Mouse (Mus musculus) E14TG2a.4 (cell line): Measurements from ENCODE around the gene Pgrmc2.

ENCODE experiments used
- H3K27me3 ChIP-seq: 2 replicates; pipeline ENCODE4 v1.6.1; 2014; ENCODE audit warnings: low read length, control low read depth; ENCODE audit not compliant: insufficient read depth
- H3K36me3 ChIP-seq: 2 replicates; pipeline ENCODE4 v1.6.1; 2014; ENCODE audit warnings: low read length, control low read depth; ENCODE audit not compliant: insufficient read depth
- H3K4me1 ChIP-seq: replicated peaks from 2 replicates; pipeline ENCODE4 v1.6.1; 2014; ENCODE audit warnings: low read depth, low read length, control low read depth
- H3K4me3 ChIP-seq: replicated peaks from 2 replicates; pipeline ENCODE4 v1.5.1; 2014; ENCODE audit warnings: mild to moderate bottlenecking, low read length
- H3K9me3 ChIP-seq: 2 replicates; pipeline ENCODE4 v1.6.1; 2014; ENCODE audit warnings: low read length, control low read depth
- CTCF ChIP-seq: conservative IDR thresholded peaks from 2 replicates; pipeline ENCODE4 v1.5.1; 2014; ENCODE audit warnings: low read length
- NANOG ChIP-seq: IDR thresholded peaks from 2 replicates; pipeline ENCODE4 v1.6.1; 2014; ENCODE audit warnings: borderline replicate concordance, low read length, mixed read lengths
- POU5F1 ChIP-seq: IDR thresholded peaks from 2 replicates; pipeline ENCODE4 v1.6.1; 2014; ENCODE audit warnings: low read length, borderline replicate concordance

Gene Pgrmc2

GRCm38 (mm10) chr3:41061831-41062565 lies 20.8 kb downstream of the Pgrmc2 start:
- Histone ChIP-seq H3K27me3 (no peaks in the 10 kb centered on the region), H3K9me3 (no peaks in the 10 kb centered on the region), H3K36me3 (peaks cover 36% of the 10 kb centered on the region), H3K4me1 (no peaks in the 10 kb centered on the region), H3K4me3 (no peak overlapping the region)
- TF ChIP-seq NANOG (no peak), CTCF (no peak), POU5F1 (no peak)

- TF ChIP-seq CTCF, result no peak
- TF ChIP-seq POU5F1, result no peak
- no peak for TF ChIP-seq NANOG
- Histone ChIP-seq H3K9me3 (no peaks in the 10 kb centered on the region), H3K4me1 (no peaks in the 10 kb centered on the region), H3K36me3 (peaks cover 9% of the 10 kb centered on the region), H3K27me3 (no peaks in the 10 kb centered on the region), H3K4me3 (no peak overlapping the region)
These were observed 23.6 kb downstream of the Pgrmc2 start for GRCm38 (mm10) chr3:41059249-41059648.

GRCm38 (mm10) chr3:41058395-41058794 lies 24.5 kb downstream of the Pgrmc2 start:
- Histone ChIP-seq H3K4me1 (no peaks in the 10 kb centered on the region), H3K4me3 (no peak overlapping the region), H3K27me3 (no peaks in the 10 kb centered on the region), H3K36me3 (peaks cover under 1% of the 10 kb centered on the region; the same call in 1 of the 2 replicates), H3K9me3 (no peaks in the 10 kb centered on the region)
- no peak for TF ChIP-seq CTCF
- no peak for TF ChIP-seq NANOG
- TF ChIP-seq POU5F1, result no peak

GRCm38 (mm10) chr3:41053334-41053733 lies 29.5 kb downstream of the Pgrmc2 start:
- Histone ChIP-seq H3K4me1 (no peaks in the 10 kb centered on the region), H3K9me3 (no peaks in the 10 kb centered on the region), H3K4me3 (no peak overlapping the region), H3K27me3 (no peaks in the 10 kb centered on the region), H3K36me3 (no peaks in the 10 kb centered on the region)
- TF ChIP-seq CTCF (no peak), POU5F1 (no peak), NANOG (no peak)

GRCm38 (mm10) chr3:41047838-41048237 lies 35.0 kb downstream of the Pgrmc2 start:
- TF ChIP-seq POU5F1 (no peak), NANOG (no peak), CTCF (no peak)
- H3K9me3 ChIP-seq, result no peaks in the 10 kb centered on the region
- no peak overlapping the region for H3K4me3 ChIP-seq
- H3K27me3 ChIP-seq, result no peaks in the 10 kb centered on the region
- H3K36me3 ChIP-seq, result no peaks in the 10 kb centered on the region
- H3K4me1 ChIP-seq, result no peaks in the 10 kb centered on the region

GRCm38 (mm10) chr3:41043756-41044354 lies 39.0 kb downstream of the Pgrmc2 start:
- Histone ChIP-seq H3K27me3 (no peaks in the 10 kb centered on the region), H3K9me3 (no peaks in the 10 kb centered on the region), H3K36me3 (no peaks in the 10 kb centered on the region), H3K4me1 (peaks cover 3% of the 10 kb centered on the region), H3K4me3 (no peak overlapping the region)
- TF ChIP-seq NANOG (no peak), CTCF (no peak), POU5F1 (no peak)

- Histone ChIP-seq H3K9me3 (no peaks in the 10 kb centered on the region), H3K4me3 (no peak overlapping the region)
- TF ChIP-seq POU5F1, result no peak
- peak; percentile 38 for TF ChIP-seq CTCF
These were observed 40.5 kb downstream of the Pgrmc2 start for GRCm38 (mm10) chr3:41042195-41042938.

GRCm38 (mm10) chr3:41041241-41041640 lies 41.6 kb downstream of the Pgrmc2 start:
- no peaks in the 10 kb centered on the region; the same call in 1 of the 2 replicates for H3K9me3 ChIP-seq
- no peaks in the 10 kb centered on the region for H3K36me3 ChIP-seq
- no peaks in the 10 kb centered on the region for H3K27me3 ChIP-seq
- H3K4me3 ChIP-seq, result no peak overlapping the region
- H3K4me1 ChIP-seq, result peaks cover 9% of the 10 kb centered on the region
- no peak for TF ChIP-seq POU5F1
- TF ChIP-seq NANOG, result no peak
- TF ChIP-seq CTCF, result no peak

More at GRCm38 (mm10) chr3:41042195-41042938, 40.5 kb downstream of the Pgrmc2 start:
- Histone ChIP-seq H3K36me3 (no peaks in the 10 kb centered on the region), H3K27me3 (no peaks in the 10 kb centered on the region), H3K4me1 (peaks cover 9% of the 10 kb centered on the region)
